Mouse (Mus musculus) CH12.LX (cell line): ENCODE data around the gene C2. TPM values are rescaled to one million over a fixed set of nuclear protein-coding genes. Genes with fewer than 3 reads are reported as not detected.

Experiments
- DNase-seq: peaks from one replicate; pipeline ENCODE4 v3.0.0-alpha.2; 2013; ENCODE audit errors: extremely low read depth
- H3K27ac ChIP-seq: 2 replicates; pipeline ENCODE4 v1.5.1; 2012; ENCODE audit warnings: low read depth, mild to moderate bottlenecking, control low read depth, moderate library complexity; ENCODE audit not compliant: insufficient read depth
- H3K27me3 ChIP-seq: replicated peaks from 2 replicates; pipeline ENCODE3; 2012; ENCODE audit warnings: inconsistent platforms
- H3K36me3 ChIP-seq, 2 experiments: replicated peaks in 1 of 2; 2 replicates each; pipeline versions ENCODE3 to v1.6.1; 2012; ENCODE audit warnings: inconsistent platforms in 1 of 2, low read length in 1 of 2, mild to moderate bottlenecking in 1 of 2, mixed read lengths in 1 of 2, moderate library complexity in 1 of 2; ENCODE audit not compliant: control insufficient read depth in 1 of 2, insufficient read depth in 1 of 2
- H3K4me1 ChIP-seq, 2 experiments: 2 replicates each; pipeline ENCODE4 v1.6.1; 2012; ENCODE audit warnings: inconsistent platforms in 1 of 2, moderate library complexity in 1 of 2; ENCODE audit not compliant: insufficient read depth in 2 of 2, control insufficient read depth in 1 of 2
- H3K4me2 ChIP-seq: 2 replicates; pipeline ENCODE4 v1.6.1; 2012; ENCODE audit warnings: low read depth, mild to moderate bottlenecking, control low read depth; ENCODE audit not compliant: poor library complexity, insufficient read depth, severe bottlenecking
- H3K4me3 ChIP-seq, 3 experiments: fragments of 150-350 bp in 1 of 3; sonication (generic) in 1 of 3; replicated peaks in 1 of 3; 2 replicates each; pipeline versions ENCODE3 to v1.5.1; 2011 to 2012; ENCODE audit warnings: low read depth in 2 of 3, low read length in 2 of 3, mild to moderate bottlenecking in 2 of 3, moderate library complexity in 2 of 3, control low read depth in 1 of 3, improper control_type of control experiment in 1 of 3, inconsistent platforms in 1 of 3, mixed read lengths in 1 of 3; ENCODE audit not compliant: poor library complexity in 1 of 3
- H3K79me2 ChIP-seq: replicated peaks from 2 replicates; pipeline ENCODE4 v1.6.1; 2012; ENCODE audit warnings: mild to moderate bottlenecking, moderate library complexity; ENCODE audit not compliant: control insufficient read depth, poor library complexity, insufficient read depth, severe bottlenecking; ENCODE audit errors: extremely low read depth
- H3K9ac ChIP-seq: 2 replicates; pipeline ENCODE4 v1.6.1; 2012; ENCODE audit warnings: low read depth, mild to moderate bottlenecking, control low read depth, moderate library complexity; ENCODE audit not compliant: insufficient read depth
- H3K9me3 ChIP-seq: replicated peaks from 2 replicates; pipeline ENCODE3; 2012; ENCODE audit warnings: low read length, inconsistent platforms, mixed read lengths
- CTCF ChIP-seq, 2 experiments: IDR thresholded peaks in 1 of 2; conservative IDR thresholded peaks in 1 of 2; 2 replicates each; pipeline ENCODE4 v1.5.1; 2011 to 2012; ENCODE audit warnings: low read depth in 2 of 2, low read length in 2 of 2, improper control_type of control experiment in 1 of 2, inconsistent platforms in 1 of 2, mild to moderate bottlenecking in 1 of 2, moderate library complexity in 1 of 2
- EP300 ChIP-seq: IDR thresholded peaks from 2 replicates; pipeline ENCODE4 v1.6.1; 2011; ENCODE audit warnings: low read length, improper control_type of control experiment
- ETS1 ChIP-seq: conservative IDR thresholded peaks from 2 replicates; pipeline ENCODE4 v1.6.1; 2012; ENCODE audit warnings: low read depth, mild to moderate bottlenecking, inconsistent platforms, low read length, improper control_type of control experiment, moderate library complexity
- IRF4 ChIP-seq: IDR thresholded peaks from 2 replicates; pipeline ENCODE4 v1.6.1; 2014; ENCODE audit warnings: low read depth, mild to moderate bottlenecking, inconsistent platforms, low read length, improper control_type of control experiment
- KAT2A ChIP-seq: IDR thresholded peaks from 2 replicates; pipeline ENCODE4 v1.6.1; 2012; ENCODE audit warnings: low read length, improper control_type of control experiment, inconsistent platforms; ENCODE audit not compliant: insufficient replicate concordance
- MAFK ChIP-seq: IDR thresholded peaks from 2 replicates; pipeline ENCODE4 v1.6.1; 2011; ENCODE audit warnings: low read length, improper control_type of control experiment; ENCODE audit not compliant: insufficient replicate concordance
- MAX ChIP-seq: IDR thresholded peaks from 2 replicates; pipeline ENCODE4 v1.6.1; 2011; ENCODE audit warnings: low read length, improper control_type of control experiment
- MEF2A ChIP-seq: IDR thresholded peaks from 2 replicates; pipeline ENCODE4 v1.6.1; 2014; ENCODE audit warnings: low read depth, mild to moderate bottlenecking, inconsistent platforms, low read length, improper control_type of control experiment, borderline replicate concordance
- MXI1 ChIP-seq: IDR thresholded peaks from 2 replicates; pipeline ENCODE4 v1.6.1; 2011; ENCODE audit warnings: mild to moderate bottlenecking, low read depth, low read length, improper control_type of control experiment
- NRF1 ChIP-seq: IDR thresholded peaks from 2 replicates; pipeline ENCODE4 v1.6.1; 2014; ENCODE audit warnings: low read depth, mild to moderate bottlenecking, inconsistent platforms, low read length, improper control_type of control experiment, moderate library complexity
- TBP ChIP-seq: conservative IDR thresholded peaks from 2 replicates; pipeline ENCODE4 v1.6.1; 2011; ENCODE audit warnings: low read depth, low read length, improper control_type of control experiment
- TCF12 ChIP-seq: IDR thresholded peaks from 2 replicates; pipeline ENCODE4 v1.6.1; 2014; ENCODE audit warnings: low read depth, mild to moderate bottlenecking, inconsistent platforms, low read length, improper control_type of control experiment
- ZC3H11A ChIP-seq: IDR thresholded peaks from 2 replicates; pipeline ENCODE4 v1.6.1; 2012; ENCODE audit warnings: low read depth, mild to moderate bottlenecking, inconsistent platforms, low read length, improper control_type of control experiment
- ZKSCAN1 ChIP-seq: IDR thresholded peaks from 2 replicates; pipeline ENCODE4 v1.6.1; 2012; ENCODE audit warnings: low read depth, inconsistent platforms, low read length, improper control_type of control experiment, borderline replicate concordance
- ZMIZ1 ChIP-seq: IDR thresholded peaks from 2 replicates; pipeline ENCODE4 v1.6.1; 2012; ENCODE audit warnings: low read depth, mild to moderate bottlenecking, inconsistent platforms, low read length, improper control_type of control experiment
- dilution Hi-C: fragments of 300-500 bp; cut with MboI; formaldehyde crosslinking; loops from 2 replicates; pipeline ENCODE4 v1.14.3; 2020; ENCODE audit warnings: low sequenced_read_pairs; ENCODE audit not compliant: extremely low pct_unique_long_range_greater_than_20kb, extremely low pct_ligation_motif_present
- in situ Hi-C: fragments of 300-500 bp; cut with MboI; formaldehyde crosslinking; loops from 3 replicates; pipeline ENCODE4 v1.14.3; 2019; ENCODE audit warnings: low sequenced_read_pairs, low pct_ligation_motif_present, low pct_unique_long_range_greater_than_20kb, mixed read lengths
- polyA plus RNA-seq: library from polyadenylated mRNA; unstranded; fragments of >175 nt; gene quantifications from 2 replicates; pipeline ENCODE4 v1.2.1, GENCODE M21; 2012; ENCODE audit warnings: low read depth; ENCODE audit not compliant: insufficient read length
- total RNA-seq, 2 experiments: library from RNA; depleted of rRNA; stranded (reverse); fragments of 300-350 nt in 1 of 2; fragments of >200 nt in 1 of 2; gene quantifications; 2 replicates each; pipeline ENCODE4 v1.2.3; 2012 to 2014

C2 gene
- total and polyA plus RNA-seq, 3 experiments: 1.3 to 6.6 (median 3.1) TPM

- H3K4me3 ChIP-seq: no peak overlapping the region
- no peak overlapping the region for H3K9ac ChIP-seq
- H3K4me1 ChIP-seq: peaks cover 0 to 1% of the 10 kb centered on the region in 2 experiments; a peak in 2 of 4 replicates
- H3K27me3 ChIP-seq: no peaks in the 10 kb centered on the region
- no peak for TF ChIP-seq MAFK
- no peak for TF ChIP-seq EP300
- dilution Hi-C loops: no loop called here
- no peak for DNase-seq
- H3K4me2 ChIP-seq: no peak overlapping the region
- H3K27ac ChIP-seq: no peak overlapping the region
- H3K9me3 ChIP-seq: no peaks in the 10 kb centered on the region
- in situ Hi-C loops: no loop called here
- H3K79me2 ChIP-seq: no peaks in the 10 kb centered on the region
- peaks cover under 1 to 11% of the 10 kb centered on the region in 2 experiments for H3K36me3 ChIP-seq
These were observed 46.3 kb upstream of the C2 start for GRCm38 (mm10) chr17:34944362-34944761.

DNA sequence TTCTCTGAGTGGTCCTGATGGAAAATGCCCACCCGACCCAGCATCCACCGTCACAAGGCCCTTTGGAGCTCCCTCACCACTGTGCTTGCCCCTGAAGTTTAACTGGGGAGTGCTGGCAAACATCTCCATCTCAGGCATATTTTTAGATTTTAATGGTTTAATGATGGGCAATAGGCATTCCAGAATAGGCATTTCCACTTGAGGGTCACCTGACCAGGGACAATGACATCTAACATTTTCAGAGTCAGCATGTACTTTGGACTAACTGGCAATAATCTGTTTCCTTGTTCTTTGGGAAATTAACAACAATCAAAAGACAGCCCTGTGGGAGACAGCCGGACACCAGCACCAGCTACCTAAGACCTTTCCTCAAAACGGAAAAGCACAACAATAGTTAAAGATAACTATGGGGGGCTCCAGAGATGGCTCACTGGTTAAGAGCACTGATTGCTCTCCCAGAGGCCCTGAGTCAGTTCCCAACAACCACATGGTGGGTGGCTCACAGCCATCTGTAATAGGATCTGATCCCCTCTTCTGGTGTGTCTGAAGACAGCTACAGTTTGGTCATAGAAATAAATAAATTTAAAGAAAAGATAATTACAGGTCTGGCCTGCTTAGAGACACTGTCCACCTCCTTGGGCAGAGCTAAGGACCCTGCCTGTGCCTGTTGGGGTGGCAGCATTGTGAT is 45.2 kb upstream of the C2 start:
- H3K9ac ChIP-seq: no peak overlapping the region
- H3K4me3 ChIP-seq: no peak overlapping the region
- H3K4me1 ChIP-seq: no peaks in the 10 kb centered on the region
- H3K4me2 ChIP-seq: no peak overlapping the region
- in situ Hi-C loops (no loop called here), dilution Hi-C loops (no loop called here)
- no peak overlapping the region for H3K27ac ChIP-seq
- H3K27me3 ChIP-seq: no peaks in the 10 kb centered on the region
- no peaks in the 10 kb centered on the region for H3K79me2 ChIP-seq
- peaks cover 0 to 9% of the 10 kb centered on the region in 2 experiments for H3K36me3 ChIP-seq
- DNase-seq: no peak
- TF ChIP-seq MAFK (no peak), MAX (no peak), ETS1 (no peak)
- H3K9me3 ChIP-seq: no peaks in the 10 kb centered on the region

GRCm38 (mm10) chr17:34941344-34942041 is 43.4 kb upstream of the C2 start:
- no peak for TF ChIP-seq KAT2A
- TF ChIP-seq NRF1: no peak
- no peak for TF ChIP-seq TBP
- no peak for TF ChIP-seq ZMIZ1
- TF ChIP-seq ZKSCAN1: no peak
- no peak for TF ChIP-seq MEF2A
- TF ChIP-seq ZC3H11A: no peak
- TF ChIP-seq CTCF (conservative IDR thresholded peaks at IDR 0.05 in 1 of 2, IDR thresholded peaks at IDR 0.05 in 1 of 2; ENCODE audit: low read depth in 2 of 2, low read length in 2 of 2): no peak
- TF ChIP-seq TCF12: no peak
- TF ChIP-seq MAX: no peak
- no peak for TF ChIP-seq MXI1
- no peak for TF ChIP-seq IRF4
- dilution Hi-C loops: no loop called here
- Histone ChIP-seq H3K4me2 (no peak overlapping the region), H3K27ac (no peak overlapping the region), H3K4me3 (no peak overlapping the region), H3K9ac (no peak overlapping the region), H3K9me3 (no peaks in the 10 kb centered on the region), H3K36me3 (peaks cover 0 to 24% of the 10 kb centered on the region in 2 experiments), H3K79me2 (no peaks in the 10 kb centered on the region), H3K27me3 (no peaks in the 10 kb centered on the region), H3K4me1 (no peaks in the 10 kb centered on the region)
- in situ Hi-C loops: no loop called here
- no peak for DNase-seq
